Mouse (Mus musculus): ENCODE data around the gene Fgfr2. TPM values are rescaled to one million over a fixed set of nuclear protein-coding genes. Genes with fewer than 3 reads are reported as not detected.
A peak's percentile ranks its signal among the peaks of the same experiment; 100 is the strongest.

Fgfr2 gene
- total RNA-seq, 4 experiments from 2014 or later, result 1.1 to 1.9 (median 1.4) TPM

- DNase-seq (ENCODE audit: low spot score), result no peak
Observed at GRCm38 (mm10) chr7:130222633-130223354, 2900.4 kb downstream of the Fgfr2 start.

DNA sequence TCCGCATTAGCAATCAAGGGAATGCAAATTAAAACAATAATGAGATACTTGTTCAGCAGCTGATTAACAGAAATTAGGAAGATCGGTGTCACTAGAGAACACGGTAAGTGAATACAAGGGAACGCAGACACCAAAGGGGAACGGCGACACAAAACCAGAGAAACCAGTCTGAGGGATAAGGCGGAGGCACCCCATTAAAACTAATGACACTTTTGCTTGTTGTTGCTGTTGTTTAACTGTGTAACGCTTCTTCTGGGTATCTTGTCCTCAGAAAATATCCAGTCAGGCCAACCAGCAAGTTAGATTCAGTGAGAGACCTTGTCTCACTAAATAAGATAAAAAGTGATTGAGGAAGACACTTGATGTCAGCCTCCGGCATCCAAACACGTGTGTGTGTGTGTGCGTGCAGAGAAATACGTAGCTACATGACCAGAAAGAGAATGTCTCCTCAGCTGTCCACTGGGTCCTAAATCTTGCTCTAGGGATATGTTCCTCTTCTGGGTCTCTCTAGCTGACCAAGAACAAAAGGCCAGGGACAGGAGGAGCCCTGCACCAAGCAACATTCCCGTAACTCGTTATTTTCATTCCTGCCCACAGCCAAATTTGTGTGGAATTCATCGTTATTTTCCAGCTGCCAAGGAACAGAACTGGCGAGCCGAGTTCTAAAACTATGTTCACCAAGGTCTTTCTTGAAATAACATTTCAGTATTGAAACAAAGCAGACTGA is 2901.3 kb downstream of the Fgfr2 start:
- no peak for DNase-seq (ENCODE audit: low spot score)

GRCm38 (mm10) chr7:130220627-130221026 is 2902.5 kb downstream of the Fgfr2 start:
- no peak for DNase-seq (ENCODE audit: low spot score)

DNA sequence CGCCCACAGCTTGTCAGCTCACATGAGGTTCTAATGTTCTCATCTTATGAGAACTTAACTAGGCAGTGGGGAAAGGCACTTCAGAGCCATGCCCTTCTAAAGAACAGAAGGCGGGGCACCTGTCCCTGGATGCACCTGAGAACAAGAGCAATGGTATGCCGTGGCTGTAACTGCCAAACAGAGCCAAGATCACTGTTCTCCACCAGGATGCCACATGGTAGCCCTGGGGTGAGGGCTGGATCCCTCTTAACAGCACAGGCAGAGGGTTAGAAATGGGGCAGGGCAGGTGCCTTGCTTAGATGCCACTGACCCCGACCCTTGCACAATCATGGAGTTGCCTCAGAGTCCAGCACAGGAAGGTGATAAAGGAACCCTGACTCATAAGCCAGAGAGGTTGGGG is 2903.3 kb downstream of the Fgfr2 start:
- DNase-seq (ENCODE audit: low spot score), result no peak

DNA sequence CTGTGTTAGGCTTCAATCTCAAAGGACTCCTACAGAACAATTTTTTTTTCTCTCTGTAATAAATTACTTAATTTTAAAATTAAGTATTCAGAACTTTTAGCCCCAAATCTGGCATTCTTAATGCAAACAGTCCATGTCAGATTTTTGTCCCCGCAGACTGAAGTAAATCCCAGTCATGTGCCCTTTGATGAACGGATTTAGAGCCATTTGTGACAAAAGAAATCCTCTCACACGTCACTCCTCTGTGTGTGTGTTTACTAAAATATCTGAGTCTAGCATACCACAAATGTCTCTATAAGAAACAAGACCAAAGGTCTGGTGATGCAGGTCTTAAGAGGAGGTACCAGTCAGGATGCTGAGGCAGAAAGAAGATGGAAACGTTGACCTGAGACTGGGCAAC is 2906.9 kb downstream of the Fgfr2 start:
- DNase-seq (ENCODE audit: low spot score), result no peak

- DNase-seq (ENCODE audit: low spot score), result peak; percentile 52
Observed at GRCm38 (mm10) chr7:130215348-130216252, 2907.6 kb downstream of the Fgfr2 start.

DNA sequence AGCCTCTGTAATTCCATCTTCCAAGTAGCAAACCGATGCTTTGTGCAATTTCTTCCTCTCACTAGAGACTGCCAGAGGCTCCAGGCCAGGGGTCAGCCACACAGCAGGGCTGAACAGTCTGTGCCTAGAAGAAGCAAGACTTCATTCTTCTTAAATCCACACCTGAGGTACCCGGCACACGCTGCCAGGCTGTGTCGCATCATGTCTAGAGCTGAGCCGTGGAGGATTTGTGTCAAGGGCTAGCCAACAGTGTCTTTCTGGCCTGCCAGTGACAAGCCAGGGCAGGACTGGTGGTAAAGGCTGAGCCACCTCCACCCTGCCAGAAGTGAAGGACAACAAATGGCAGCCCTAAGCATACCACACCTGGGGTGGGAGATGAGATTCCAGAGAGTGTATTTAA is 2910.0 kb downstream of the Fgfr2 start:
- DNase-seq (ENCODE audit: low spot score), result no peak

GRCm38 (mm10) chr7:130211411-130211810 is 2911.7 kb downstream of the Fgfr2 start:
- no peak for DNase-seq (ENCODE audit: low spot score)

DNA sequence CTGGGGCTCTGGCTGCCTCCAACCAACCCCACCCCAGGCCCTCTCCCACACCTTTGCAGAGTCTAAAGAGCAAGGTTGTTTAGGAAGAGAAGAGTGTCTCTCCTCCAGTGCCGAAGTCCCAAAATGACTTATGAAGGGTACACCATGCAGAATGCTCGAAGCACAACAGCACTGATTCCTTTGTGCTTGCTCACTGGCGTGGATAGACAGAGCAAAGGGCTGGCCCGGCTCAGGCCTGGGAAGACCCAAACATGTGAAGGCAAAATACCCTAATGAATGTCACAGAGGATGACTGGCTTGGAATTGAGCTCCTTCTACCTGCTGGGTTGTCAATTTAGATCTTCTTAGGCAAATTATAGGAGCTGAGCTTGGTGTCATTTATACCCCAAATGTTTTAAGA is 2914.5 kb downstream of the Fgfr2 start:
- no peak for DNase-seq (ENCODE audit: low spot score)

- no peak for DNase-seq (ENCODE audit: low spot score)
Observed at GRCm38 (mm10) chr7:130206181-130206582, 2917.0 kb downstream of the Fgfr2 start.

DNA sequence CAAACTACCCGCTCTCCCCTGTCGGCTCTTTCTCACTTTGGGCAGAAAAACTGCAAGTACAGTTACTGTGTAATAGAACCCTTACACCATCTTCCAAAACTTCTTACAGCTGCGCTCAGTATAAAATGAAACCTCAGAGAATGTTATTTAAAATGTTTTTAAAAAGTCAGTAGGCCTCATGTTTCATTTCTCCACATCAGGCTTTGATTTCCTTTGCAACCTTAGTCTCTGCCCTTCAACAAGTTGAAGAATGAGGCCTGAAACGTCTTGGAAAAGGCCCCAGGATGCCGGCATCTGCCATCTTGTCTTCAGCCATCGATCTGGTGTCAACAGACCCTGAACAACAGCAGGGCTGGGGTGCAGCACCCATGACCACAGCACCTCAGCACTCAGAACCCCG is 2918.0 kb downstream of the Fgfr2 start:
- no peak for DNase-seq (ENCODE audit: low spot score)

- no peak for DNase-seq (ENCODE audit: low spot score)
Observed at GRCm38 (mm10) chr7:130201020-130201419, 2922.1 kb downstream of the Fgfr2 start.

DNA sequence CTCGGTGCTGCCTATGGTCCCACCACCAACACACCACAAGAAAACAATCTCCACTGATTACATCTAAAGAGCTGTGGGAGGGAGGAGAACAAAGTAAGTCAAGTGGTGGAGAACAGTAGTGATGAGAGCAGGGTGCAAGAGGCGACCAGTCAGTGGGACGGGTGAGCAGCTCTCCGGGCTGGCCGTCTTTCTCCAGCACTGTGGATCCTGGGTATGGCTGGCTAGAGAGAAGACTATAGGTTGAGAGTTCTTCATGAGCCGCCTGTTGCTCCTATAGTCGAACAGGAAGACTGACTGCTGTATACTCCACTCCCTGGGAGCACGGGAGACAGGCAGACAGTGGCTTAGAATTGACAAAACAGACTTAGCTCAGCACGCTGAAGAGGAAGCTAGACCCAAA is 2923.2 kb downstream of the Fgfr2 start:
- no peak for DNase-seq (ENCODE audit: low spot score)

DNA sequence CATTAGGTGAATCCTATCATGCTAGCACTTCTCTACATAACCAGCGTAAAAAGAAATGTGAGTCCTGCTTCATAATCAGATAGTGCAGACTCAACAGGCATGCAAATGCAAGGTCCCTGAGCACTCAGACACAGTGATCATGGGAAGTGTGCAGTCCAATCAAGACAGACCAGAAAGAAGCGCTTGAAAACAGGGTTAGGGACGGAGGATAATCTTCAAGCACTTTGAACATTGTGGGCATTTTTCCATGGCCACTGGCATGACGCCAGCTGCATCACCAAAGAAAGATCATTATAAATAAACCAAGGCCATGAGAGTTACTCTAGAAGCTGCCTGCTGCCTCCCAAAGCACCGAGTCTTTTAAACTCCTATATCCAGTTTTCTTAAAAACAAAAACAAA is 2923.8 kb downstream of the Fgfr2 start:
- DNase-seq (ENCODE audit: low spot score), result no peak

- no peak for DNase-seq (ENCODE audit: low spot score)
Observed at GRCm38 (mm10) chr7:130195081-130195480, 2928.1 kb downstream of the Fgfr2 start.

GRCm38 (mm10) chr7:130190329-130190975 is 2932.7 kb downstream of the Fgfr2 start:
- no peak for DNase-seq (ENCODE audit: low spot score)

DNA sequence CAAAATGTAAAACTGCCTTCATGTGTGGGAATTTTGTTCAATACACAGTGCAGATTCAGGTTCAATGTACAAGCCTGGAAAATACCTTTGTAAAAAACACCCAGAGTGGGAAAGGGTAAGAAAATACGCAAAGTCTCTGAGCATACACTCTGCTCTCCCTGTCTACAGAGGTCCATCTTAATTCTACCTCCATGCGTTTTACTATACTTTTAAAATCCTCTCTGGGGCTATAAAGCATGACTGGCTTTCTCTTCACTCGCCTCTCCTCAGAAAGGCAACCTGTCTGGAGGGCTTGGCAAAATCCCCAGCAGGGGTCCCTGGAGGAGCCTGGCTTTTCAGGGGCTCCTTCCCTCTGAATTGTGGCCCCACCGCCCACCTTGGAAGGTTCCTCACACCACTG is 2933.2 kb downstream of the Fgfr2 start:
- no peak for DNase-seq (ENCODE audit: low spot score)

DNA sequence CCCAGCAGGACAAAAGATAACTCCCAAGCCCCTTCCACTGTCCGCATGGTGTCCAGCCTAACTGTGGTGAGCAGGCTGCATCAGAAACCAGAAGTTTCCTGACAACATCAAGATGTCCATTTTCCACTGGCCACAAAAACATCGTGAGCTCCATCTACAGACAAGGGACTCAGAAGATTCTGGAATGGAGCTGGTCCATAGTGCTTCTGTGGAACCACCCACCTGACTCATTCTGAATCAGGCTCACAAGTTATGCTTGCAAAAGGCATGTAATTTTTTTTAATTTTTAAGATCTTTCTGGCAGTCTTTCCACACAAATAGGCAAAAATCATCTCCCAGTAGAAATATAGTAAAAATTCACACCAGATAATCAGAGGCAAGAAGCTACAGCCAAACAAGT is 2935.0 kb downstream of the Fgfr2 start:
- DNase-seq (ENCODE audit: low spot score), result peak; percentile 2

GRCm38 (mm10) chr7:130184864-130185263 is 2938.3 kb downstream of the Fgfr2 start:
- DNase-seq (ENCODE audit: low spot score), result no peak

DNA sequence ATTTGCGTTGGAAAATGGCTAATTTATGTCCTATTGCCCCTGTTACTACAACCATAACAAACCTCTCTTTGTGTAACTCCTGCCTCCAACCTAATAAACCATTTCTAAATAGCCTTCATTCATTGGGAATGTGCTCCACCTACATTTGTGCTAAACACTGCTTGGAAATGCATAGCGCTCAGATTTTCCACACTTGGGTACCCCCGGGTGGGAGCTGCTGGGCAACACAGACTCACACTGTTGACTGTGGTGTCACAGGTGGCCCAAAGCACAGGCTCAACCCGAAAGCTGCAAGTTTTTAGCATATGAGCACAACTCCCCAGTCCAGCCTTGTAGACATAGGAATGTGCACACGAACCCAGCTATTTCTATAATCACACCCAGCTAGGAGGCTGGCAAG is 2939.2 kb downstream of the Fgfr2 start:
- DNase-seq (ENCODE audit: low spot score), result no peak

DNA sequence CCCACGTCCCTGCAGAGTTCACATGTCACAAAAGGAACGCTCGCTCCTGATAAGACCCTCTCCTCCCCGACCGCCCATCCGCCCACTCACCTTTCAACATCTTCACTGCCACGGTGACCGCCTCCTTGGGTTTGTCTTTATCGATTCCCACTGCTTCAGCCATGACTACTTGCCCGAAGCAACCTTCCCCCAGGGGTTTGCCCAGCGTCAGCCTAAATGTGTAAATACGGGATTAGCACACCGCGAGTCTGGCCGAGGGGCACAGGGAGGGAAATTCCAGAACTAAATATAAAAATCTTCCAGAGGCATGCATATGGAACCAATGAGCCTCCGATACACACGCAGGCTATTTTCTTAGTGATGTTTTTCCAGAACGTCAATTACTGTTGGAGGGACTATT is 2940.6 kb downstream of the Fgfr2 start:
- no peak for DNase-seq (ENCODE audit: low spot score)

DNA sequence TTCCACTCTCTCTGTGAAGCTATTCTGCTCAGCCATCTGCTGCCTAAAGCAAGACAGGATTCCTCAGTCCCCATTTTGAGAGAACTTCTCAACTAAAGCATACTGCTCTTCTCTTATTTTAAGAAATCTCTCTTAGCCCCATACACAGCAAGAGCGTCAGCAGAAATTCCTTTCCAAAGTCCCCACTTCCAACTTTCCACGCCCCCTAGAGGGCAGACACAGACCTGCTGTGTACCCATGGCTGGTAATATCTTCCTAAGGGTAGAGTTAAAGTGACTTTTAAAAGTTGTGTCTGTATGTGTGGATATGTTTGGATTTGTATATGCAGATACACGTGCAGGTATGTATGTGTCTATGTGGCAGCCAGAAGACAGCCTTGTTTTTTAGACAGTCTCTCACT is 2944.2 kb downstream of the Fgfr2 start:
- no peak for DNase-seq (ENCODE audit: low spot score)
